Mouse (Mus musculus) heart, postnatal 0 days (tissue): ENCODE data around the gene Lmbrd2. TPM values are rescaled to one million over a fixed set of nuclear protein-coding genes. Genes with fewer than 3 reads are reported as not detected.

Experiments used
- ATAC-seq: fragments of 200-750 bp; cut with Nextera tagmentation; 2 replicates; pipeline ENCODE4 v1.8.0; 2017; ENCODE audit warnings: low read depth, moderate number of reproducible peaks, moderate library complexity; ENCODE audit not compliant: insufficient read depth
- DNase-seq: peaks from one replicate; pipeline ENCODE4 v3.0.0-alpha.2; 2016; ENCODE audit warnings: low spot score
- H3K27ac ChIP-seq: fragments of 300-500 bp; sonication (generic); 2 replicates; pipeline ENCODE4 v1.5.1; 2014; ENCODE audit warnings: low read depth, mild to moderate bottlenecking
- H3K27me3 ChIP-seq: fragments of 300-500 bp; sonication (generic); 2 replicates; pipeline ENCODE4 v1.6.1; 2014; ENCODE audit warnings: low read length, mixed read lengths; ENCODE audit not compliant: control insufficient read depth, insufficient read depth
- H3K36me3 ChIP-seq: fragments of 300-500 bp; sonication (generic); replicated peaks from 2 replicates; pipeline ENCODE4 v1.6.1; 2014; ENCODE audit warnings: low read length, mixed read lengths; ENCODE audit not compliant: control insufficient read depth, insufficient read depth
- H3K4me1 ChIP-seq: fragments of 300-500 bp; sonication (generic); 2 replicates; pipeline ENCODE4 v1.6.1; 2014; ENCODE audit warnings: antibody characterized with exemption; ENCODE audit not compliant: control insufficient read depth, insufficient read depth
- H3K4me2 ChIP-seq: fragments of 300-500 bp; sonication (generic); 2 replicates; pipeline ENCODE4 v1.6.1; 2014; ENCODE audit warnings: low read depth, mild to moderate bottlenecking, low read length, moderate library complexity
- H3K4me3 ChIP-seq: fragments of 300-500 bp; sonication (generic); 2 replicates; pipeline ENCODE4 v1.5.1; 2014; ENCODE audit warnings: low read depth, low read length
- H3K9ac ChIP-seq: fragments of 300-500 bp; sonication (generic); replicated peaks from 2 replicates; pipeline ENCODE4 v1.6.1; 2014; ENCODE audit warnings: low read depth, low read length, mixed read lengths
- H3K9me3 ChIP-seq: fragments of 300-500 bp; sonication (generic); replicated peaks from 2 replicates; pipeline ENCODE4 v1.6.1; 2016; ENCODE audit warnings: low read length; ENCODE audit not compliant: control insufficient read depth
- CTCF ChIP-seq: IDR thresholded peaks from 2 replicates; pipeline ENCODE4 v1.5.1; 2016; ENCODE audit warnings: antibody characterized with exemption, control low read depth, low read depth
- EP300 ChIP-seq: IDR thresholded peaks from 2 replicates; pipeline ENCODE4 v1.6.1; 2016; ENCODE audit warnings: antibody characterized with exemption, low read depth
- WGBS: fragments of 180-500 bp; shearing (Covaris S2); extraction: QIAGEN DNeasy Blood & Tissue Kit; methylation state at CpG from one replicate; pipeline ENCODE4 v1.1.7; 2014; 5-methylcytosine and 5-hydroxymethylcytosine counted together
- polyA plus RNA-seq: library from polyadenylated mRNA; unstranded; fragments of >200 nt; fragmentation: Nextera tagmentation; extraction: Ambion mirVana; gene quantifications from 2 replicates; pipeline ENCODE4 v1.2.1, GENCODE M21; 2015
- total RNA-seq: library from RNA; depleted of rRNA; stranded (reverse); fragments of >200 nt; gene quantifications from 2 replicates; pipeline ENCODE4 v1.2.3, GENCODE M21; 2014; ENCODE audit warnings: low replicate concordance

Gene Lmbrd2
- total and polyA plus RNA-seq, 2 experiments from 2014 or later = 1.3 to 14.8 TPM

- Histone ChIP-seq H3K9ac (no peak overlapping the region), H3K27me3 (no peaks in the 10 kb centered on the region), H3K27ac (no peak overlapping the region), H3K4me2 (no peak overlapping the region), H3K36me3 (peaks cover 71% of the 10 kb centered on the region), H3K4me3 (no peak overlapping the region), H3K9me3 (no peaks in the 10 kb centered on the region), H3K4me1 (no peaks in the 10 kb centered on the region)
- no peak for DNase-seq
- 84% methylated on average over 4 of the region's 4 CpGs for WGBS
- no peak for TF ChIP-seq EP300
- no peak for TF ChIP-seq CTCF
- no peak for ATAC-seq
Observed at GRCm38 (mm10) chr15:9114131-9114530, 26.2 kb upstream of the Lmbrd2 start.

DNA sequence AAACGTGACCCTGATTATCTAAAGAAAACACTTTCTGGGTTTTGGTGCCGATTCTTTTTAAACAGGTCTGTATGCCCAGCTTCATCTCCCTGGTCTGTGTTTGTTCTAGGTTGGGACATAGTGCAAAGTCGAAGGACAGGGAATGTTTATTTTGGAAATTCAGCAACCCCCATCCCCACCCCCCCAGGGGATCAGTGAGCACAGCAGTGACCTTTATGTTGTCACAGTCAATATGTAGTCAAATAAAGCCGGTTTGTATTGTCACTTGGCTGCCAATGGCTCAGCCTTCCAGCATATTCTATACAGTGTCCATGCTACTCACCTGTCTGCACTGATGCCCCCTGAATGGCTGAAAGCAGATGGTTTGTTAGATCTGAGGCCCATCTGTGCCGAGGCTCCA lies 25.8 kb upstream of the Lmbrd2 start:
- peaks cover 72% of the 10 kb centered on the region for H3K36me3 ChIP-seq
- H3K4me1 ChIP-seq = no peaks in the 10 kb centered on the region
- H3K9me3 ChIP-seq = no peaks in the 10 kb centered on the region
- ATAC-seq (no peak), DNase-seq (no peak)
- H3K27me3 ChIP-seq = no peaks in the 10 kb centered on the region
- no peak overlapping the region for H3K4me3 ChIP-seq
- H3K9ac ChIP-seq = no peak overlapping the region
- WGBS = 63% methylated on average over 5 of the region's 5 CpGs
- no peak overlapping the region for H3K4me2 ChIP-seq
- TF ChIP-seq CTCF (no peak), EP300 (no peak)
- no peak overlapping the region for H3K27ac ChIP-seq

DNA sequence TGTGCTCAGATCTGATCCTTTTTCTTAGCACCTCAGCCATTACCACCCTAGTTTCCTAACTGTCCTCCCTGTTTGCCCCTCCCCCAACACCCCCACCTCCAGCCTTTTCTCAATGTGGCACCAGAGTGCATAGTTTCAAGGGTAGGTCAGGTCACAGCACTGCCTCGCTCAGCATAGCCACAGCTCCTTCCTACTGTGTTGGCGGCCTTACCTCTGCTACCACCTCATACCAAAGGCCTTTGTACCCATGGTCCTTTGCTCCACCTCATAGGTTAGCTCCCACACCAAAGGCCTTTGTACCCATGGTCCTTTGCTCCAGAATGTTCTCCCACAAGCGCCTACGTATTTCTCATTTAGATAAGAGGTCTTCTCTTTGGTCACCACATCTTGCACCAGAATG lies 21.5 kb upstream of the Lmbrd2 start:
- ATAC-seq = no peak
- TF ChIP-seq CTCF (no peak), EP300 (no peak)
- 83% methylated on average over 4 of the region's 4 CpGs for WGBS

DNA sequence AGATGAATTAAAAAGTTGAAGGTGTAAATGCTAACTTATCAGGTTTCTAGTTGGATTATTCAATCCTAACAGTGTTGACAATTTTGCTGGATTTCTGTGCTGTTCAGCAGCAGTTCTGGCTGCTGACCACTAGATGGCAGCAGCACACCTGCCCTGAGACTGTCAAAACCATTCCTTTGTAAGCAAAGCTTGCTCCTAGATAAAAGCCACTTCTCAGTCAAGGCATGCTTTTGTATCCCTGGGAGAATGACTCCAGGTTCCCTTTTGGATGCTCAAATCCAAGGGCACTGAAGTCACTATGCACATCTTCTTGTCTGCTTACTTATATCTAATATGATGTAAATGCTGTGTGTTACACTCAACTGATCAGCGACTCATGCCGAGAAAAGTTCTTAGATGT lies 20.3 kb upstream of the Lmbrd2 start:
- Histone ChIP-seq H3K4me2 (no peak overlapping the region), H3K36me3 (peaks cover 72% of the 10 kb centered on the region), H3K27me3 (no peaks in the 10 kb centered on the region), H3K4me3 (no peak overlapping the region), H3K9ac (no peak overlapping the region), H3K27ac (no peak overlapping the region), H3K9me3 (no peaks in the 10 kb centered on the region), H3K4me1 (no peaks in the 10 kb centered on the region)
- WGBS = 91% methylated on average over 2 of the region's 2 CpGs
- DNase-seq = peak; percentile 80
- TF ChIP-seq EP300 (no peak), CTCF (peak; percentile 98)
- 0 out of 2 replicates have a peak, but pooled peaks have one; percentile 33 for ATAC-seq

More for the DNA sequence above, 21.5 kb upstream of the Lmbrd2 start:
- Histone ChIP-seq H3K4me3 (no peak overlapping the region), H3K4me1 (no peaks in the 10 kb centered on the region), H3K27ac (no peak overlapping the region), H3K9me3 (no peaks in the 10 kb centered on the region), H3K27me3 (no peaks in the 10 kb centered on the region), H3K9ac (no peak overlapping the region), H3K4me2 (no peak overlapping the region), H3K36me3 (peaks cover 70% of the 10 kb centered on the region)
- no peak for DNase-seq

DNA sequence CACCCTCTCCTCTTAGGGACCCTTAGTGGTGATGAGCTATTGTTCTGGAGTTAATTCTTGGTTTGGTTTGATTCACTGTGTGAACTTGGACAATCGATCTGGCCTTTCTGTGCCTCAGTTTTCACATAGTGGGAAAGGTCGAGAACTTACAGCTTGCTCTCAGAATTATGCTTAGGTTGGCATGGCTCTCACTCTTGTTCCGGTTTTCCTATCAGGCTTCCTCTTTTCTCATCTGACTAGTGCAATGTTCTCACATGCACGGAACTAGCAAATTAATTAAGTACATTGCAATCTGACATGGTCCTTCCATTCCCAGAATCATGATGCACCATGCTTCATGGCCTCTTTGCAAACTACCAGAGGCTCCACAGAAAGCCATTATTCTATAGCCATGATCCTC lies 17.4 kb upstream of the Lmbrd2 start:
- no peak overlapping the region for H3K27ac ChIP-seq
- H3K27me3 ChIP-seq = no peaks in the 10 kb centered on the region
- H3K9ac ChIP-seq = no peak overlapping the region
- H3K4me2 ChIP-seq = no peak overlapping the region
- H3K4me3 ChIP-seq = no peak overlapping the region
- 77% methylated on average over 4 of the region's 4 CpGs for WGBS
- peaks cover 57% of the 10 kb centered on the region for H3K36me3 ChIP-seq
- no peaks in the 10 kb centered on the region for H3K4me1 ChIP-seq
- no peak for ATAC-seq
- TF ChIP-seq CTCF (no peak), EP300 (no peak)
- no peak for DNase-seq
- H3K9me3 ChIP-seq = no peaks in the 10 kb centered on the region

DNA sequence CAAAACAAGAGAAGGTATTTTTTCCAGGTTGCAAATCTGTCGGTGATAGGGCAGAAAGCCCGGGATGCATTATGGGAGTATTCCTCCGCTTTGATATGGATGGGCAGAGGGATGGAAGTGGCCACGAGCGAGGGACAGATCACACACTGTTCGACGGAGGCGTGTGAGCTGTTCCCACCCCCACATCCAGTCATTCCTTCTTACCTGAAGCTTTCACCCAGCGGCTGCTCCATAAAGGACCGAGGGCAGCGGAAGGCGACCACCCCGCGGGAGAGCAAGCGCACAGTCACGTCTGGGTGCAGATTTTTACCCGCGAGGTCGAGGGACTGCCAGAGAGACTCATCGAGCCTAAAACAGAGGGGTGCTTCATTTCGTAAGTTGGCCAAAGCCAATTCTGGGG lies 15.5 kb upstream of the Lmbrd2 start:
- H3K36me3 ChIP-seq = peaks cover 57% of the 10 kb centered on the region
- H3K4me2 ChIP-seq = no peak overlapping the region
- no peak overlapping the region for H3K27ac ChIP-seq
- H3K9ac ChIP-seq = no peak overlapping the region
- no peak for TF ChIP-seq CTCF
- no peak for TF ChIP-seq EP300
- no peaks in the 10 kb centered on the region for H3K4me1 ChIP-seq
- H3K9me3 ChIP-seq = no peaks in the 10 kb centered on the region
- H3K4me3 ChIP-seq = no peak overlapping the region
- no peak for ATAC-seq
- no peaks in the 10 kb centered on the region for H3K27me3 ChIP-seq
- WGBS = 92% methylated on average over 21 of the region's 21 CpGs
- no peak for DNase-seq
